Mouse (Mus musculus): Measurements from ENCODE around the gene Tcn2.

Gene Tcn2

GRCm38 (mm10) chr11:3895458-3895857, 36.5 kb downstream of the Tcn2 start:
- no peak for DNase-seq (ENCODE audit: low read depth, low spot score)

GRCm38 (mm10) chr11:3894406-3895281, 37.3 kb downstream of the Tcn2 start, which contains the start of the genes 4921536K21Rik and Dusp18:
Gene 4921536K21Rik, minus strand, starts transcription at chr11:3895098.
Gene Dusp18, plus strand, starts transcription at chr11:3895240.
- peak; percentile 98 for DNase-seq (ENCODE audit: low read depth, low spot score)

GRCm38 (mm10) chr11:3893970-3894369, 38.0 kb downstream of the Tcn2 start:
- no peak for DNase-seq (ENCODE audit: low read depth, low spot score)

- peak; percentile 30 for DNase-seq (ENCODE audit: low read depth, low spot score)
Measured at GRCm38 (mm10) chr11:3887331-3887730, 44.6 kb downstream of the Tcn2 start.

- no peak for DNase-seq (ENCODE audit: low read depth, low spot score)
Measured at GRCm38 (mm10) chr11:3883711-3884110, 48.2 kb downstream of the Tcn2 start.

- peak; percentile 87 for DNase-seq (ENCODE audit: low read depth, low spot score)
Measured at GRCm38 (mm10) chr11:3879836-3880235, 52.1 kb downstream of the Tcn2 start.

- no peak for DNase-seq (ENCODE audit: low read depth, low spot score)
Measured at GRCm38 (mm10) chr11:3878660-3879059, 53.3 kb downstream of the Tcn2 start.

- DNase-seq (ENCODE audit: low read depth, low spot score): no peak
Measured at GRCm38 (mm10) chr11:3876419-3876818, 55.5 kb downstream of the Tcn2 start.

Data from R1 (cell line).